Mouse (Mus musculus) liver, postnatal 0 days (tissue): ENCODE data around the gene Pspn.

Experiments
- CTCF ChIP-seq: sonication (generic); IDR thresholded peaks from 2 replicates; pipeline ENCODE4 v1.5.1; 2016; ENCODE audit warnings: antibody characterized with exemption, low read depth
- EP300 ChIP-seq: IDR thresholded peaks from 2 replicates; pipeline ENCODE4 v1.6.1; 2016; ENCODE audit warnings: antibody characterized with exemption, low read depth, mild to moderate bottlenecking

DNA sequence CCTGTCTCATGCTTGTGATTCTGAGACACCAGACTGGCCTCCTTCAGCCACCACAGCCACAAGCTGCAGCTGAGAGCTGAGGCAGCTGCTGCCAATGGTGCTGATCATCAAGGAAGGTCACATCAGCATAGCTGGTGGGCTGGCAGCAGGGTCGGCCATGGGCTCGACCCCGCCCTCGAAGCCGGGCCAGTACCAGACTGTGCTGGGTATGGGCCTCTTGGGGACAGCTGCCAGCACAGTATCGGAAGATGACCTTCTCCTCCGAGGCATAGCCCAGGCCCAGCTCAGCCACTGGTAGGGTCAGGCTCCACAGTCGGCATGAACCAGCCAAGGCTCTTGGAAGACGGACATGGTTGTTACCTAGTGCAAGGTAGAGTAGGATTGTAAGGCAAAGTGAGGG is 404 bp downstream of the Pspn start:
- no peak for TF ChIP-seq CTCF
- TF ChIP-seq EP300 = no peak
